Mouse (Mus musculus) kidney, postnatal 0 days (tissue): ENCODE results near the gene Ppp1r10. TPM values are rescaled to one million over a fixed set of nuclear protein-coding genes. Genes with fewer than 3 reads are reported as not detected.
"Not testable (repeated sequence)": the region's sequence is repeated elsewhere in the genome, so short reads cannot be mapped to it uniquely, and the experiment has no call there.

ENCODE experiments used
- ATAC-seq: fragments of 200-750 bp; cut with Nextera tagmentation; replicated peaks from 2 replicates; pipeline ENCODE4 v1.8.0; 2017; ENCODE audit warnings: low read depth, moderate number of reproducible peaks, moderate TSS enrichment, moderate library complexity; ENCODE audit not compliant: low FRiP score
- DNase-seq: peaks from one replicate; pipeline ENCODE4 v3.0.0-alpha.2; 2016; ENCODE audit warnings: low spot score
- H3K27ac ChIP-seq: fragments of 300-500 bp; sonication (generic); 2 replicates; pipeline ENCODE4 v1.5.1; 2014; ENCODE audit warnings: mild to moderate bottlenecking
- H3K27me3 ChIP-seq: fragments of 300-500 bp; sonication (generic); 2 replicates; pipeline ENCODE4 v1.6.1; 2014; ENCODE audit warnings: low read length, mixed read lengths; ENCODE audit not compliant: insufficient read depth
- H3K36me3 ChIP-seq: fragments of 300-500 bp; sonication (generic); 2 replicates; pipeline ENCODE4 v1.6.1; 2014; ENCODE audit warnings: low read length, mixed read lengths; ENCODE audit not compliant: insufficient read depth
- H3K4me1 ChIP-seq: fragments of 300-500 bp; sonication (generic); replicated peaks from 2 replicates; pipeline ENCODE4 v1.6.1; 2014; ENCODE audit warnings: antibody characterized with exemption, low read length, mixed read lengths; ENCODE audit not compliant: insufficient read depth
- H3K4me2 ChIP-seq: fragments of 300-500 bp; sonication (generic); 2 replicates; pipeline ENCODE4 v1.6.1; 2014; ENCODE audit warnings: mild to moderate bottlenecking, low read length, moderate library complexity, mixed read lengths
- H3K4me3 ChIP-seq: fragments of 300-500 bp; sonication (generic); replicated peaks from 2 replicates; pipeline ENCODE4 v1.5.1; 2014; ENCODE audit warnings: low read depth, low read length
- H3K9ac ChIP-seq: fragments of 300-500 bp; sonication (generic); 2 replicates; pipeline ENCODE4 v1.6.1; 2014; ENCODE audit warnings: low read depth, low read length
- H3K9me3 ChIP-seq: fragments of 300-500 bp; sonication (generic); replicated peaks from 2 replicates; pipeline ENCODE4 v1.6.1; 2016; ENCODE audit warnings: low read length, inconsistent platforms, mixed read lengths
- CTCF ChIP-seq: IDR thresholded peaks from 2 replicates; pipeline ENCODE4 v1.5.1; 2016; ENCODE audit warnings: antibody characterized with exemption, low read depth, mild to moderate bottlenecking, moderate library complexity
- WGBS: fragments of 180-500 bp; shearing (Covaris S2); extraction: QIAGEN DNeasy Blood & Tissue Kit; methylation state at CpG from one replicate; pipeline ENCODE4 v1.1.7; 2014; 5-methylcytosine and 5-hydroxymethylcytosine counted together
- polyA plus RNA-seq: library from polyadenylated mRNA; unstranded; fragments of >200 nt; fragmentation: Nextera tagmentation; extraction: Ambion mirVana; gene quantifications from 2 replicates; pipeline ENCODE4 v1.2.1, GENCODE M21; 2015

Ppp1r10 gene
- polyA plus RNA-seq, 1 experiment from 2014 or later: 28.8 TPM

- Histone ChIP-seq H3K4me3 (no peak overlapping the region), H3K27ac (no peak overlapping the region), H3K9me3 (no peaks in the 10 kb centered on the region), H3K9ac (no peak overlapping the region), H3K4me2 (no peak overlapping the region), H3K36me3 (no peaks in the 10 kb centered on the region), H3K4me1 (no peaks in the 10 kb centered on the region), H3K27me3 (no peaks in the 10 kb centered on the region)
- 56% methylated on average over 2 of the region's 2 CpGs for WGBS
- no peak for TF ChIP-seq CTCF
- no peak for ATAC-seq
- no peak for DNase-seq
These were observed 22.9 kb downstream of the Ppp1r10 start for GRCm38 (mm10) chr17:35939108-35939507.

GRCm38 (mm10) chr17:35939941-35940340, 23.7 kb downstream of the Ppp1r10 start:
- Histone ChIP-seq H3K4me3 (no peak overlapping the region), H3K27ac (no peak overlapping the region), H3K36me3 (no peaks in the 10 kb centered on the region), H3K9ac (no peak overlapping the region), H3K4me2 (no peak overlapping the region), H3K4me1 (no peaks in the 10 kb centered on the region), H3K27me3 (no peaks in the 10 kb centered on the region), H3K9me3 (no peaks in the 10 kb centered on the region)
- ATAC-seq (no peak), DNase-seq (peak; percentile 12)
- 58% methylated on average over 1 of the region's 1 CpGs for WGBS
- no peak for TF ChIP-seq CTCF

GRCm38 (mm10) chr17:35950946-35951345, 34.7 kb downstream of the Ppp1r10 start:
- H3K27ac ChIP-seq, ATAC-seq: not testable (repeated sequence)

GRCm38 (mm10) chr17:35952559-35952958, 36.3 kb downstream of the Ppp1r10 start:
- not testable (repeated sequence) for H3K27me3 ChIP-seq, H3K4me3 ChIP-seq, H3K9ac ChIP-seq, H3K27ac ChIP-seq, DNase-seq, H3K4me2 ChIP-seq, ATAC-seq, H3K9me3 ChIP-seq, H3K4me1 ChIP-seq
- WGBS: 55% methylated on average over 1 of the region's 3 CpGs
- H3K36me3 ChIP-seq: peaks cover 17% of the 10 kb centered on the region

More at GRCm38 (mm10) chr17:35950946-35951345, 34.7 kb downstream of the Ppp1r10 start:
- not testable (repeated sequence) for DNase-seq, H3K4me2 ChIP-seq, H3K9ac ChIP-seq, H3K36me3 ChIP-seq, H3K9me3 ChIP-seq, H3K4me1 ChIP-seq, H3K4me3 ChIP-seq, H3K27me3 ChIP-seq

GRCm38 (mm10) chr17:35954665-35955064, 38.4 kb downstream of the Ppp1r10 start:
- ATAC-seq (no peak), DNase-seq (no peak)
- Histone ChIP-seq H3K4me2 (no peak overlapping the region), H3K9ac (no peak overlapping the region), H3K4me1 (no peaks in the 10 kb centered on the region), H3K27me3 (no peaks in the 10 kb centered on the region), H3K27ac (no peak overlapping the region), H3K9me3 (no peaks in the 10 kb centered on the region), H3K4me3 (no peak overlapping the region), H3K36me3 (peaks cover 37% of the 10 kb centered on the region)
- TF ChIP-seq CTCF: no peak
- 78% methylated on average over 8 of the region's 8 CpGs for WGBS

GRCm38 (mm10) chr17:35958533-35959223, 42.4 kb downstream of the Ppp1r10 start:
- no peak overlapping the region for H3K27ac ChIP-seq
- TF ChIP-seq CTCF: no peak
- no peaks in the 10 kb centered on the region for H3K9me3 ChIP-seq
- H3K36me3 ChIP-seq: peaks cover 69% of the 10 kb centered on the region
- no peak overlapping the region for H3K4me3 ChIP-seq
- WGBS: 96% methylated on average over 15 of the region's 15 CpGs
- H3K27me3 ChIP-seq: no peaks in the 10 kb centered on the region
- ATAC-seq (no peak), DNase-seq (no peak)
- no peaks in the 10 kb centered on the region for H3K4me1 ChIP-seq
- no peak overlapping the region for H3K9ac ChIP-seq
- H3K4me2 ChIP-seq: no peak overlapping the region

- Histone ChIP-seq H3K4me3 (no peak overlapping the region), H3K4me2 (no peak overlapping the region), H3K27me3 (no peaks in the 10 kb centered on the region), H3K4me1 (no peaks in the 10 kb centered on the region), H3K36me3 (peaks cover 59% of the 10 kb centered on the region), H3K9me3 (no peaks in the 10 kb centered on the region), H3K9ac (no peak overlapping the region), H3K27ac (no peak overlapping the region)
- DNase-seq (no peak), ATAC-seq (no peak)
- no peak for TF ChIP-seq CTCF
- WGBS: 90% methylated on average over 10 of the region's 10 CpGs
These were observed 47.0 kb downstream of the Ppp1r10 start for GRCm38 (mm10) chr17:35963279-35963678.
